Mouse (Mus musculus): ENCODE data around the gene Usp35.

DNA sequence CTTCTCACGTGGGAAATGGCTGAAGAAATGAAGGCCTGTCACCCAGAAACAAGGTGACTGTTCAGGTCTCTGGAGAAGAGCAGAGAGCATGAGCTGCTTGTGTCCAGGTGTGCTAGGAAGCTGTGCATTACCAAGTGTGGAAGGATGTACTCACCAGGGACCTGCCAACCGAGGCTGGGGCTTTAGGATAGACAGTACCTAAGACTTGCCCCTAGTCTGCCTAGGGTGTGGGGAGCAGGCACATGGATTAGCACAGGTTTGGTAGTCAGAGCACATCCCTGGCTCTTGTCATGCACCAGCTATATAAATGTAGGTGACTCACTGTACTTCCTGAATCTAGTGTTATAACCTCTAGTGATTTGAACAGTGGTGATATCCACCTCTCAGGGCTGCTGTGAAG lies 28.2 kb downstream of the Usp35 start:
- TF ChIP-seq CTCF (IDR thresholded peaks at IDR 0.05; ENCODE audit: low read depth) (no peak), EP300 (IDR thresholded peaks at IDR 0.05; ENCODE audit: low read depth) (no peak)
